Mouse (Mus musculus) urinary bladder, adult 18-20 months (tissue): Measurements from ENCODE around the gene Zfp709.
"Not testable (repeated sequence)": the region's sequence is repeated elsewhere in the genome, so short reads cannot be mapped to it uniquely, and the experiment has no call there.

Experiments used
- DNase-seq, 2 experiments: peaks; one replicate each; pipeline ENCODE4 v3.0.0; 2022; ENCODE audit warnings: low spot score in 2 of 2, mixed read lengths in 2 of 2

Zfp709 gene

GRCm38 (mm10) chr8:71881618-71882274 lies at the start of gene Zfp709:
Gene Zfp709 (plus strand): TSS chr8:71882019.
- peak; percentile 46 to 67 for DNase-seq

GRCm38 (mm10) chr8:71838207-71838606 lies 43.6 kb upstream of the Zfp709 start:
- DNase-seq = not testable (repeated sequence)

GRCm38 (mm10) chr8:71841201-71841817 lies 40.5 kb upstream of the Zfp709 start:
- DNase-seq = not testable (repeated sequence)

GRCm38 (mm10) chr8:71842476-71842875 lies 39.3 kb upstream of the Zfp709 start:
- not testable (repeated sequence) for DNase-seq

- not testable (repeated sequence) for DNase-seq
Measured at GRCm38 (mm10) chr8:71844453-71844852, 37.4 kb upstream of the Zfp709 start.

GRCm38 (mm10) chr8:71845993-71846483 lies 35.8 kb upstream of the Zfp709 start:
- not testable (repeated sequence) for DNase-seq

GRCm38 (mm10) chr8:71846745-71847144 lies 35.1 kb upstream of the Zfp709 start:
- DNase-seq = not testable (repeated sequence)

- DNase-seq = not testable (repeated sequence)
Measured at GRCm38 (mm10) chr8:71851014-71851413, 30.8 kb upstream of the Zfp709 start.

GRCm38 (mm10) chr8:71853360-71853759 lies 28.5 kb upstream of the Zfp709 start:
- DNase-seq = not testable (repeated sequence)

- DNase-seq = not testable (repeated sequence)
Measured at GRCm38 (mm10) chr8:71856630-71857328, 25.0 kb upstream of the Zfp709 start.

GRCm38 (mm10) chr8:71857364-71857763 lies 24.5 kb upstream of the Zfp709 start:
- not testable (repeated sequence) for DNase-seq

GRCm38 (mm10) chr8:71861551-71861950 lies 20.3 kb upstream of the Zfp709 start:
- DNase-seq = not testable (repeated sequence)

- DNase-seq = not testable (repeated sequence)
Measured at GRCm38 (mm10) chr8:71862038-71862437, 19.8 kb upstream of the Zfp709 start.

- DNase-seq = not testable (repeated sequence)
Measured at GRCm38 (mm10) chr8:71900666-71901065, 18.8 kb downstream of the Zfp709 start.

- DNase-seq = not testable (repeated sequence)
Measured at GRCm38 (mm10) chr8:71903084-71903483, 21.3 kb downstream of the Zfp709 start.

- DNase-seq = no peak
Measured at GRCm38 (mm10) chr8:71906809-71907208, 25.0 kb downstream of the Zfp709 start.

GRCm38 (mm10) chr8:71907798-71908257 lies 26.0 kb downstream of the Zfp709 start:
- peak in 1 of 2 experiments; percentile 4 for DNase-seq

- peak; percentile 80 to 94 for DNase-seq
Measured at GRCm38 (mm10) chr8:71908309-71909261, 26.8 kb downstream of the Zfp709 start, which contains the start of the genes Zfp882 and Zfp617. Gene Zfp882 (plus strand): TSS chr8:71908608. Gene Zfp617 (plus strand): TSS chr8:71908635.

- DNase-seq = no peak
Measured at GRCm38 (mm10) chr8:71912286-71912685, 30.5 kb downstream of the Zfp709 start.

GRCm38 (mm10) chr8:71922567-71923401 lies 41.0 kb downstream of the Zfp709 start:
- DNase-seq = peak; percentile 86 to 92
